Mouse (Mus musculus) midbrain, postnatal 0 days (tissue): ENCODE measurements around the gene 4930402H24Rik. TPM values are rescaled to one million over a fixed set of nuclear protein-coding genes. Genes with fewer than 3 reads are reported as not detected.

ENCODE experiments used
- ATAC-seq: fragments of 200-750 bp; cut with Nextera tagmentation; 2 replicates; pipeline ENCODE4 v1.8.0; 2017; ENCODE audit warnings: moderate number of reproducible peaks, mild to moderate bottlenecking, moderate TSS enrichment, moderate library complexity; ENCODE audit not compliant: low FRiP score
- DNase-seq: peaks from one replicate; pipeline ENCODE4 v3.0.0-alpha.2; 2015; ENCODE audit warnings: low spot score
- H3K27ac ChIP-seq: fragments of 300-500 bp; sonication (generic); 2 replicates; pipeline ENCODE4 v1.5.1; 2014; ENCODE audit warnings: low read depth, mild to moderate bottlenecking, low read length, mixed read lengths
- H3K27me3 ChIP-seq: fragments of 300-500 bp; sonication (generic); 2 replicates; pipeline ENCODE4 v1.6.1; 2014; ENCODE audit warnings: low read length, control low read depth, mixed read lengths; ENCODE audit not compliant: insufficient read depth
- H3K36me3 ChIP-seq: fragments of 300-500 bp; sonication (generic); 2 replicates; pipeline ENCODE4 v1.6.1; 2014; ENCODE audit warnings: low read length, control low read depth, mixed read lengths; ENCODE audit not compliant: insufficient read depth
- H3K4me1 ChIP-seq: fragments of 300-500 bp; sonication (generic); 2 replicates; pipeline ENCODE4 v1.6.1; 2014; ENCODE audit warnings: mild to moderate bottlenecking, control low read depth, antibody characterized with exemption, low read length, mixed read lengths; ENCODE audit not compliant: insufficient read depth
- H3K4me2 ChIP-seq: fragments of 300-500 bp; sonication (generic); 2 replicates; pipeline ENCODE4 v1.6.1; 2014; ENCODE audit warnings: low read depth, mild to moderate bottlenecking, low read length, mixed read lengths; ENCODE audit not compliant: poor library complexity, severe bottlenecking
- H3K4me3 ChIP-seq: fragments of 300-500 bp; sonication (generic); 2 replicates; pipeline ENCODE4 v1.5.1; 2014; ENCODE audit warnings: low read depth, mild to moderate bottlenecking, low read length, moderate library complexity
- H3K9ac ChIP-seq: fragments of 300-500 bp; sonication (generic); replicated peaks from 2 replicates; pipeline ENCODE4 v1.6.1; 2014; ENCODE audit warnings: mild to moderate bottlenecking, low read length, moderate library complexity, mixed read lengths; ENCODE audit not compliant: poor library complexity, severe bottlenecking
- H3K9me3 ChIP-seq: fragments of 300-500 bp; sonication (generic); 2 replicates; pipeline ENCODE4 v1.6.1; 2016; ENCODE audit warnings: low read length, control low read depth
- CTCF ChIP-seq: IDR thresholded peaks from 2 replicates; pipeline ENCODE4 v1.5.1; 2016; ENCODE audit warnings: antibody characterized with exemption, mild to moderate bottlenecking
- WGBS: fragments of 180-500 bp; shearing (Covaris S2); extraction: QIAGEN DNeasy Blood & Tissue Kit; methylation state at CpG from one replicate; pipeline ENCODE4 v1.1.7; 2014; 5-methylcytosine and 5-hydroxymethylcytosine counted together
- polyA plus RNA-seq: library from polyadenylated mRNA; unstranded; fragments of >200 nt; fragmentation: Nextera tagmentation; extraction: Ambion mirVana; gene quantifications from 2 replicates; pipeline ENCODE4 v1.2.1, GENCODE M21; 2015
- total RNA-seq: library from RNA; depleted of rRNA; stranded (reverse); fragments of >200 nt; gene quantifications from 2 replicates; pipeline ENCODE4 v1.2.3, GENCODE M21; 2014

The 4930402H24Rik gene
- total and polyA plus RNA-seq, 2 experiments from 2014 or later = 58.1 to 200 TPM

GRCm38 (mm10) chr2:130816205-130816604, 90.0 kb downstream of the 4930402H24Rik start:
- Histone ChIP-seq H3K4me1 (no peaks in the 10 kb centered on the region), H3K9ac (no peak overlapping the region), H3K4me3 (no peak overlapping the region), H3K27me3 (no peaks in the 10 kb centered on the region), H3K36me3 (peaks cover 48% of the 10 kb centered on the region), H3K27ac (no peak overlapping the region), H3K4me2 (no peak overlapping the region), H3K9me3 (no peaks in the 10 kb centered on the region)
- WGBS = 91% methylated on average over 5 of the region's 5 CpGs
- ATAC-seq = no peak
- TF ChIP-seq CTCF = no peak
- no peak for DNase-seq

GRCm38 (mm10) chr2:130814492-130814891, 91.7 kb downstream of the 4930402H24Rik start:
- Histone ChIP-seq H3K27me3 (no peaks in the 10 kb centered on the region), H3K4me2 (no peak overlapping the region), H3K9ac (no peak overlapping the region), H3K36me3 (peaks cover 55% of the 10 kb centered on the region), H3K4me1 (no peaks in the 10 kb centered on the region), H3K9me3 (no peaks in the 10 kb centered on the region), H3K27ac (no peak overlapping the region), H3K4me3 (no peak overlapping the region)
- ATAC-seq (no peak), DNase-seq (no peak)
- 80% methylated on average over 1 of the region's 1 CpGs for WGBS
- no peak for TF ChIP-seq CTCF

GRCm38 (mm10) chr2:130813729-130814128, 92.5 kb downstream of the 4930402H24Rik start:
- no peak overlapping the region for H3K4me2 ChIP-seq
- H3K4me3 ChIP-seq = no peak overlapping the region
- H3K36me3 ChIP-seq = peaks cover 58% of the 10 kb centered on the region
- no peak overlapping the region for H3K27ac ChIP-seq
- H3K9me3 ChIP-seq = no peaks in the 10 kb centered on the region
- H3K9ac ChIP-seq = no peak overlapping the region
- H3K4me1 ChIP-seq = no peaks in the 10 kb centered on the region
- no peaks in the 10 kb centered on the region for H3K27me3 ChIP-seq
- TF ChIP-seq CTCF = no peak
- 85% methylated on average over 6 of the region's 6 CpGs for WGBS
- no peak for ATAC-seq
- no peak for DNase-seq

- peak; percentile 29 for DNase-seq
Observed at GRCm38 (mm10) chr2:130812487-130812886, 93.7 kb downstream of the 4930402H24Rik start.

GRCm38 (mm10) chr2:130805146-130805545, 101.1 kb downstream of the 4930402H24Rik start:
- no peak for ATAC-seq
- H3K9me3 ChIP-seq = no peaks in the 10 kb centered on the region
- no peak for DNase-seq
- no peaks in the 10 kb centered on the region for H3K27me3 ChIP-seq
- H3K4me2 ChIP-seq = no peak overlapping the region
- H3K36me3 ChIP-seq = peaks cover 47% of the 10 kb centered on the region
- no peak overlapping the region for H3K27ac ChIP-seq
- no peak overlapping the region for H3K9ac ChIP-seq
- no peak for TF ChIP-seq CTCF
- H3K4me1 ChIP-seq = no peaks in the 10 kb centered on the region
- 97% methylated on average over 3 of the region's 3 CpGs for WGBS
- no peak overlapping the region for H3K4me3 ChIP-seq

More at GRCm38 (mm10) chr2:130812487-130812886, 93.7 kb downstream of the 4930402H24Rik start:
- Histone ChIP-seq H3K27ac (no peak overlapping the region), H3K27me3 (no peaks in the 10 kb centered on the region), H3K4me2 (no peak overlapping the region), H3K4me1 (no peaks in the 10 kb centered on the region), H3K36me3 (peaks cover 64% of the 10 kb centered on the region), H3K9me3 (no peaks in the 10 kb centered on the region), H3K4me3 (no peak overlapping the region), H3K9ac (no peak overlapping the region)
- WGBS = 90% methylated on average over 1 of the region's 1 CpGs
- no peak for ATAC-seq
- peak; percentile 48 for TF ChIP-seq CTCF

GRCm38 (mm10) chr2:130803706-130804105, 102.5 kb downstream of the 4930402H24Rik start:
- no peak overlapping the region for H3K4me2 ChIP-seq
- no peak for ATAC-seq
- H3K9me3 ChIP-seq = no peaks in the 10 kb centered on the region
- no peaks in the 10 kb centered on the region for H3K27me3 ChIP-seq
- WGBS = 71% methylated on average over 25 of the region's 25 CpGs
- peak; percentile 13 for DNase-seq
- no peak overlapping the region for H3K9ac ChIP-seq
- no peak overlapping the region for H3K4me3 ChIP-seq
- H3K36me3 ChIP-seq = peaks cover 34% of the 10 kb centered on the region
- no peaks in the 10 kb centered on the region for H3K4me1 ChIP-seq
- no peak overlapping the region for H3K27ac ChIP-seq
- no peak for TF ChIP-seq CTCF
